Mouse (Mus musculus) right cerebral cortex, postnatal 36 days (tissue): ENCODE data around the gene Prdm16.
A peak's percentile ranks its signal among the peaks of the same experiment; 100 is the strongest.

ENCODE experiments used
- DNase-seq, 2 experiments: peaks; one replicate each; pipeline ENCODE4 v3.0.0; 2022; ENCODE audit warnings: low spot score in 2 of 2, mixed read lengths in 1 of 2

The Prdm16 gene

DNA sequence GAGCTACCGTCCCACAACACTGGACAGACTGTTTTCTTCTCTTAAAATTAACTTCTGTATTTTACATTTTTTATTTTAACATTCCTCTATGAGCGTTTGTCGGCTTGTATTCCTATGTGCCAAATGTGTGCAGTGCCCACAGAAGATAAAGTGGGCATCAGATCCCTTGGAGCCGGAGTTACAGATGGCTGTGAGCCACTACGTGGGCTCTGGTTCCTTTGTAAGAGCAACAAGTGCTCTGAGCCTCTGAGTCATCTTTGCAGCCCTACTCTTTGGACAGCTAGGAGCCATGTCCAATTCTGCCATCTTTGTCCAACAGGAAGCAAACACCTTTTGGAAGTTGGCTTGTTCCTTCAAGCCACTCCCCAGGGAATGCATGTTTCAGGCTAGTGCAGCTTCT is 78.6 kb downstream of the Prdm16 start:
- peak in 1 of 2 experiments; percentile 64 for DNase-seq

DNA sequence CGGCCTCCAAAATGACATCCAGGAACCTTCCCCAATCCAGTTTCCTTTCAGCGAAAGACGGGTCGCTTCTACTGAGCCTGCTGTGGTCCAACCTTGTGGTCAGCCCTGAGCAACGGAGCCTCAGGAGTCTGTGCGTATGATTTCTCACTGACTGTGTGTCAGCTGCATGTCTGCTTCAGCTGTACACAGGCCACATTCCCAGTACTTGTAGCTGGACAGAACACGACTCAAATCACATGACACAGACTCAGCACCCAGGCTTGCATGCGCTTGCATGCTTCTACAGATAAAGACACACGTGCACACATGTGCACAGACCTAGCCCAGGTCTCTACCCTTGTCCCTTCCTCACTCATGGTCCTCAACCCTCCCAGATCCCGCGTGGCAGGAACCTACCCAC is 79.5 kb downstream of the Prdm16 start:
- DNase-seq = no peak

DNA sequence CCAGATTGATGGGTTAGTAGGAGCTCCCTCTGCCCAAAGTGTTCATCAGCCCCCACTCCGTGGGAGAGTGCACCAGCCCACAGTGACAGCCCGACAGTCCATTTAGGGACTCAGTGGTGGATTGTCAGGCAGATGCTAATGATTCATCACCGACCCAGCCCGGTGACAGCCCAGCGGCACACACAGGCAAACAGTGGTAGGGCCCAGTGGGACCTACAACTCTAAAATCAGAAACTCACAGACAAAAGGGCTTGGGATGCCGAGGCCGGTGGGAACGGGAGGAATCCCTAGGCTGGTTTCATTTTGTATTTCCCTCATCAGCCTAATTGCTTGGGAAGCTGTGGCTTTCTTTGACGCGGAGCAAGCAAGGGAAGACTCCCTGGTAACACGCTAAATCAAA is 80.3 kb downstream of the Prdm16 start:
- DNase-seq = no peak

DNA sequence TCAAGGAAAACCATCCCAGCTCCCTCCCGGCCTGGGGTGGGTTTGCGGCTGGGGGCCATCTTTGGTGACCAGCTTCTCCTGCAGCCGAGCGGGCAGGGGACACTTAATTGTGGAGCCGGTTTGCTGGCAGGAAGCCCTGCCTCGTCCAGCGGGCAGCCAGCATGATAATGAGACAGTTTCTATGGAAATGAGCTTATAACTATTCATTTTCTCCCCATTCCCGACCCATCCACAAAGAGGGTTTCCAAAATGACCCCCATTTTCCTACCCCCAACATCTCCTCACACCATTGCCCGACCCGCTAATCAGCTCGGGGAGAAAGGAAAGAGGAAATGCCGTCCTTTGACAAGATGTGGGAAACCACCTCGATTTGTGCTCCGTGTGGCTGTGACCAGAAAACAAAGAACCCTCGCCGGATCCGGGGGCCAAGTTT is 86.7 kb downstream of the Prdm16 start:
- peak; percentile 34 to 40 for DNase-seq

DNA sequence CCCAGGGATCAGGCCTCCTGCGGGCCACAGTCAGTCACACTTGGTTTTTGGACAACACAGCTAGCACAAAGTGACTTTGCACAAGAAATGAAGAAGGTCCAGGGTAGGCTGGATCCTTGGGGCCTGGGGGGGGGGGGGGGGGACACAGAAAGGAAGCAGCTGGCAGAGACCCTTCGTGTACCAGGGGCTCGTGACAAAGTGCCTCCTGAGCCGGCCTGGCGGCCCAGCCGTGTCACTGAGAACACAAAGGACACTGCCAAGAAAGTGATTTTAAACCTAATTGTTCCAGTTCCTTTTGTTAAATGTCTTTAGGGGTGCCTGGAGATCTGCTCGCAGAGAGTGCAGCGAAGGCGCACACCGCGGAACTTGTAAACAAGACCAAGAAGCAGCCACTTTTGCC is 87.2 kb downstream of the Prdm16 start:
- DNase-seq = no peak

DNA sequence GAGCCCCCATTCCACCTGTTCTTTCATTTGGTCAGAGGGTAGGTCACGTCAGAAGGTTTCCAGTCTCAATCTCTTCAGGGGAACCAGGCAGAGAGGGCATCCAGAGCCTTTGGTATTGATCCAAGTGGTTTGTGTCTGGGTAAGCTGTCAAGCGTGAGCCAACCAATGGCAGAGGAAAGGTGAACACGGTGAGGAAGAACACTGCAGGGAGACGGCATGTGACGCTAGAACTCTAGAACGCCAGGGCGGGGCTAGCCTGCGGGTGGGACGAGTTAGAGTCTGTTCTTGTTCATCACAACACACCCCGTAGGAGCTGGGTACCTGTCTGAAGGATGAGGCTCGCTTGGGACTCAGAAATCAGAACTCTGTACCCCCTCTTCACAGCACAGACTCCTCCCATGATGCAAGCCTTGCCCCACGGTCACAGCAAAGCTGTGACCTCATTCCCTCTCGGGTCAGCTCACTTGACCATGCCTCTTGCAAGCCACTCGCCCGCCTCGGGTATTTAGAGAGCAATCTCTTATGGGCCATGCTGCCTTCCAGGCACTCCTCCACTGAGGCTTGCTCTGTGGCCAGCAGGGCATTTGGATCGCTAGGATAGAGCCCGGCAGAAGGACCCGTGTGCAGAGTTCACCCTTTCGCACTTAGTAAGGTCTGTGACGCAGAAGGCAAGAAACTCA is 89.4 kb downstream of the Prdm16 start:
- no peak for DNase-seq

DNA sequence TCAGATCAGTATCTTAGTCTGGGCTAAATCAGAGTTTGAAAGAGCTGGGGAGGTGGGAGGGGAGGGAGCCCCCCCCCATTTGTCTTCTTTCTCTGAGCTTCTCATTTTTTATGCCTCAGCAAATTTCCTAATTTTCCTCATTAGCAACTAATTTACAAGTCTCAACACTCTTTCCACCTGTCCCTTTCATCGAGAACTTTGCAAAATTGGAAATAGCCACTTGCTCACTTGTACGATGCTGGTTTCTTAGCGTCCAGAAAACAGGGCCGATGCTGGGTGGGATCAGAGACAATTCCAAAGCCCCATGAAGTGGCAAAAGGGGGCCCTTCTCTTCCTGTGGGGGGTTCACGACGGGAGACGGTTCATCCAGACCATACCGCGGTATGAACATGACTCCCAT is 91.4 kb downstream of the Prdm16 start:
- no peak for DNase-seq

DNA sequence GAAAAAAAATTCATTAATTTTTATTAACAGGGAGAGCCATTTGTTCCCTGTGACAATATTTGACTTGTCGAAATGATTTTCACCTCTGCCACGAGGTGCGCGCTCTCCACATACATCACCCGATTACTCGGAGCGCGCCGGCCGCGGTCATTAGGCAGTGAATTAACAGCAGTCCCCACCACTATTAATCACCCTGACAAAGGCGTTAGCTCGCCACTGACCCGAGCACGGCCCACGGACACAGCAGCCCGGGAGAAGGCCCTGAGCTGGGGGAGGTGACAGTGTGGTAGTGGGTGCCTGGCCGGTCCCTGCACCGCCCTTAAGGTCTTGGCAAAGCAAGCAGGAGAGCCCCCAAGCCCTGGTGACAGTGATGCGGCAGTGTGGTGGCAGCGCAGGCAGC is 92.8 kb downstream of the Prdm16 start:
- no peak for DNase-seq

DNA sequence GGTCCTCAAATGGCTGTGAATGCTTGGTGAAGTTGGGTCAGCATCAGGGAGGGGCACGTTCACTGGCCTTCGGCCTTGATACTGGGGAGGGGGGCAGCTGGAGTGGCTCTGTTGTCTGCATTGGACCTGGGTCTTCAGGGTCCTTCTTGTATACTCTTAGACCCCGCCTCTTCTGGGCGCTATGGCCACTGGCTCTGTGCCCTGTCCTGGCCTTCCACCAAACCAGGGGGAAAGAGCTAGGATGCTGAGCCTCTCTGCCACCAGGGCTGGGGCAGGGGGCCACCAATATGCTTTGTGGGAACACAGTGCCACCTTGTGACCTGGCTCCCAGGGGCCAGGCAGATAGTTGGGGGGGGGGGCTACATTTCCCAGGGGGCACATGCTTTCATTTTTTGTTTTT is 93.5 kb downstream of the Prdm16 start:
- DNase-seq = no peak

DNA sequence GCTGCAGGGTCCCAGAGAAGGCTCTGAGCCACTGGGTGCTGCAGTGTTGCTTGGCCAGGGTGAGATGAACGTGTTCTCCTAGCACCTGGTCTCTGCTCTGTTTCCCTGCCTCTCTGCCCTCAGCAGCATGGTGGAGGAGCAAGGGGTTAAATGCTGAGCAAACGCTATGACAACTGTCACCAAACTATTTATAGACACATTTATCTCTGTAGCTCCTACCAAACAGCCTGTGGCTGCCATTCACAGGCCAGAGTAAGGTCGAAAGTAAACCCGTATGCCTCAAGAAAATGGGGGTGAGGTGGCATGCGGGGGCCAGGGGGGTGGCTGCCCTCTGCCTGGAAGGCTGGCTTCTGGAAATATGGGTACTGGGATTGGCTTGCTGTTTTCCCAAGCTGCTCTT is 94.1 kb downstream of the Prdm16 start:
- no peak for DNase-seq

DNA sequence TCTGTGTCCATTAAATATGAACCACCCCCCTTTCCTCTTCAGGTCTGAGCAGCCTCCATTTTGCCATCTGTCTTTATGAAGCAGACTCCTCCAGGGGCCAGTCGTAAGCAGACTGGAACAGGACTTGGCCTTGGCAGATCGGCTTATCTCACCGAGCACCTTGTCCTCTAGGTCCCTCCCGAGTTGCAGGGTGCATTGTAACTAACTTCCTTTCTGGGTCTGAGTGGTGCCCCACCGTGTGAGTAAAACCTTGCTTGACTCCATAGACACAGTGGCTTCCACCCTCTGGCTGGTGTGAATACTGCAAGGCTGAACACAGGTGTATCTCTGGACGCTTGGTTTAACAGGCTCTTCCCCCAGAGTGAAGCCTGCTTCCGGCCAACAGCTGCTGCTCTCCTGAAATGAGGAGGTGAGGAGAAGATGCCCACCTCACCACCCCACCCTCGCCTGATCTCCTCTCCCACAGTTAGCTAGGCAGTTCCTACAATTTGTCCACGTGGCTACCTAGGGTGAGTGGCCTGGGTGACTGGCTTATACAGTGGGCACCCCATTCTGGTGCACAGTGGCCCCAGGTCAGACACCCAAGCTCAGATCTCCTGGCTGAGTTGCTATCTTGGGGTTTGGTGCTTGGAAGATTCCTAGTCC is 94.9 kb downstream of the Prdm16 start:
- DNase-seq = no peak

DNA sequence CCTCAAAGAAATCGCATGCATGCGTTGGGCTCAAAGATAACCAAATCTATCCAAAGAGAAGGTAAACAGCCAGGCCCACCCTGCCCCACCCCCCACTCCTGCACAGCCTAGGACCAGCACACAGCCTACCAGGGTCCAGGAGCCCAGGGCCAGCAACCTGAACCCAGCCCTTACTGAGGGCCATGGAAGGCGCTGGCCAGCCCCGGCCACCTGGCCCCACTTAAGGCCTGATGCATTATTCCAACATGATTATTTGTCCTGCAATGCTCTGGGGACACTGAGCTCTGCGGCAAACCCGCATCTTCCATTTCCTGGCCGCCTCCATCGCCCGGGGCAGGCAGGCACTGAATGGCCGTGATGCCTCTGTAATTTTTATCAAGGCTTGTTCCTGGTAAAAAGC is 96.0 kb downstream of the Prdm16 start:
- no peak for DNase-seq

DNA sequence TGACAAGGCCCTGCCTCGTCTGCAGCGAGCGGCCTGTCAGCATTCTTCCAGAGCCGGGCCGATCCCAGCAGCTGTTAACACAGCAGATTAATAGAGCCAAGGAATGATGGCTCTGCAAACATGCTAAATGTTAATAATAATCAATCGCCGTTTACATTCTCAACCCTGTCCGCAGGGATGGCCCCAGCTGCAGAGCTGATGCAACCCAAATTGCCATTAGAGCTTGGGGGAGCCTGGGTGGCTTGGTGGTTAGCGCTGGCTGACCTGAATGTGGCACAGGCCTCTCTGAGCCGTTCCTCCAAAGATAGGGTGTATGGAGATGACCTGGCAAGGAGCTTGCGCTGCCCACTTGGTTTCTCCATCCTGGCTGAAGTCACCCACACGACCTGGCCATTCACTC is 97.0 kb downstream of the Prdm16 start:
- DNase-seq = no peak

DNA sequence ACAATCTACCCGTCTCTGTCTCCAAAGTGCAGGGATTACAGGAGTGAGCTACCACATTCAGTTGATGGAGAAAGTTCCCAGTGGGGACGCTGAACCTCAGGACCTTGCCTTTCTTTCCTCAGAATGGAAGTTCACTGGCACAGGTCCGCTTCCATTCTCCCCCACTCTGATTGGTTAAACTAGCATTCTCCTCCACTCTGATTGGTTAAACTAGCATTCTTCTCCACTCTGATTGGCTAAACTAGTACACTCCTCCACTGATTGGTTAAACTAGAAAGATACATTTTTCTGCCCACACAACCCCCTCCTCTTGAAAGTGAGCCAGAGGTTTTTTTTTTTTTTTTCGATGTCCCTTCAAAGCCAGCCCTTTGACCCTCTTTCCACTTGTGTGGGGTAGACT is 97.9 kb downstream of the Prdm16 start:
- DNase-seq = no peak

DNA sequence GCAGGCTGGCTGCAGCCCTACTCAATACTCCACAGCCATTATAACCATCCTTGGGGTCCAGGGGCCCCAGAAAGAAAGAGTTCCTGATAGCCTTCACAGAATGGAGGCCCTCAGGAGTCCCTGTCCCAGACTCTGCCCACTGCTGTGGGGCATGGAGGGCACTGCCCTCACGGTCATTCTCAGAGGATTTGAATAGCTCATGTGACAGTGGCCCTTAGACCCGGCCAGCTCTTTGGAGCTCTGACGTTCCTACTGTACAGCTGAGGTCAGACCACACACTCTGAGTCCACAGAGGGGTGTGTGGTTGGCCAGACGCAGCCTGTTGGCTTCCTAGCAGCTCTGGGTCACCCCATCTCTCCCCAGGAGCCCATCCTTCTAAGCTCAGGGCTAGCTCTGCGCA is 100.6 kb downstream of the Prdm16 start:
- DNase-seq = no peak

DNA sequence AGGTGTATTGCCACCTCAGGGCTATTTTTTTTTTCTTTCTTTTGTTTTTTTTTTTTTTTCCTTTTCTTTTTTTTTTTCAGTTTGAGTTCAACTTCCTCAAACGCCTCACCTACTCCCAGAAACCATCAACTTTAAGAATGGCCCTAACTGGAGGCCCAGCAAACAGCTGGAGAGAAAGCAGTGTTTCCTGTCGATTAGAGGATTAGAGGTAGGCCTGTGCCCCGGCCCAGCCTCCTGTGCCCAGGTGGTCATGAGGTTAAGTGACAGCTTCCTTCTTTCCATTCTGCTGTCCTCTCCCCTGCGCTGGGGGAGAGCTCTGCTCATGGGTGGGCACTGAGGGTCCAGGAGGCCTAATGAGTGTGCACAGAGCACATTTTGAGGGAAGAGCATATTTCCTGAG is 105.3 kb downstream of the Prdm16 start:
- no peak for DNase-seq

DNA sequence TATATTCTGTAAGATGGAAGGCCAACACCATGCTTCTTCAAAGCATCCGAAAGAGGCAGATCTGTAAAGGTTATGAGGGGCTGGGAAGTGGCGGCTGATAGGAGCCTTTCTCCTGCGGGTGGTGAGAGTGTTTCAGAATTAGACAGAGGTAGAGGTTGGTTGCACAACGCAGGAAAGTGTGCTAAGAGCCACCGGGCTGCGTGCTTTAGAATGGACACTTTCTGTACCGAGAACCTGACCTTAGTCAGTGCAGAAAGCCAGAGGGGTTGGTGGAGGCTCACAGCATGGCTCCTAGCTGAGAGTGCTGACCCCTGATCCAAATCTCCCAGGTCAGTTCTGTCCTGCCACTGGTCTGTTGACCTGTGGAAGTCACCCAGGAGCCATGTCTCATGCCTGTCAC is 106.3 kb downstream of the Prdm16 start:
- no peak for DNase-seq

DNA sequence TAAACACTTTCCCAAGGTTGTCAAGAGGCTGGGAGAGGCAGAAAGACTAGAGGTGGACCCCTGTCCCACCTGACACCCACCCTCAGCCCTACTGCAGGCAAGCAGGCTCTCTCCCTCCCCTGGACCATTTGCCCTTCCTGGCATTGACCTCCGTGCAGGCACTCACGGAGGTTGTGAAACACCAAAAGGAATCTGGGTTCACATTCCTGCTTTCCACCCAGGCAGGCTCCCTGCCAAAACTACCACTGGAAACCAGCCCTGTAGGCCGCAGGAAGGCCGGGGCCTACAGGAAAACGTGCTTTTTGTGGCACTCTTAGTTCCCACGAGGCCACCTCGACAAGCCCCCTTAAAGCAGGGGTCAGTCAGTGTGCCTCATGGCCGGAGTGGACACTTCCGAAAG is 109.2 kb downstream of the Prdm16 start:
- DNase-seq = no peak

DNA sequence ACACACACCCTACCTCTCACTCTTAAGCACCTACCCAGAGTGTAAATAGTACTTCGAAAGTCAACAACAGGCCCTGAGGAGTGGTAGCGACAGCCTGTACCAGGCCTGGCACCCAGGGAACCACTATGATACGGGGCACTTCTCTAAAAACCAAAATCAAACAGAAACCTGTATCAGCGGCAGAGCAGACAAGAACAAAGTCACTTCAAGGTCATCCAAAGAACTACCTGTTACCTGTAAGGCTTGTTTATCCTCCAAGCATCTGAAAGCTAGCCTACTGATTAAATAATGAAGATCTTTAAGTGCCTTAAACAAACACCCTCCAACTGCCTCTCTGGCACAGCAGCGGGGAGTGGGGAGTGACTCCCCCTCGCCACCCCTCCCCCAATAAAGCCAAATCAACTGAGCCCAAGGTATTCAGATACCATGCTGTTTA is 110.3 kb downstream of the Prdm16 start:
- no peak for DNase-seq

DNA sequence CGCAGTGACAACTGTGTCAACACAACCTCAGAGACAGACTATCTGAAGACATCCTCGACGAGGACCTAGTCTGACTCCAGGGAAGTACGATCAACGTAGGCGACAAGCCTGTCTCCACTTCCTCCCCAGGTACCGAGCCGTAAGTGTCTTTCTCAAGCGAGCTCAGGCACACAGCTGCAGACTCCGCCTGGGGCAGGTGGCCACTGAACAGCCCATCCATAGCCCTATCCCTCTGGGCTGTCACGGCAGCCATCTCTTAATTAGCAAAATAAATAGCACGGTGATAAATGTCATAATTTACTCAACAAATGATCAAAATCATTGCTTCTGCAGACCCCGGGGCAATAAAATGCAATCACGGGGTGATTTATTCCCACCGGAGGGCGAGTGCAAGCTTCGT is 112.8 kb downstream of the Prdm16 start:
- DNase-seq = no peak

DNA sequence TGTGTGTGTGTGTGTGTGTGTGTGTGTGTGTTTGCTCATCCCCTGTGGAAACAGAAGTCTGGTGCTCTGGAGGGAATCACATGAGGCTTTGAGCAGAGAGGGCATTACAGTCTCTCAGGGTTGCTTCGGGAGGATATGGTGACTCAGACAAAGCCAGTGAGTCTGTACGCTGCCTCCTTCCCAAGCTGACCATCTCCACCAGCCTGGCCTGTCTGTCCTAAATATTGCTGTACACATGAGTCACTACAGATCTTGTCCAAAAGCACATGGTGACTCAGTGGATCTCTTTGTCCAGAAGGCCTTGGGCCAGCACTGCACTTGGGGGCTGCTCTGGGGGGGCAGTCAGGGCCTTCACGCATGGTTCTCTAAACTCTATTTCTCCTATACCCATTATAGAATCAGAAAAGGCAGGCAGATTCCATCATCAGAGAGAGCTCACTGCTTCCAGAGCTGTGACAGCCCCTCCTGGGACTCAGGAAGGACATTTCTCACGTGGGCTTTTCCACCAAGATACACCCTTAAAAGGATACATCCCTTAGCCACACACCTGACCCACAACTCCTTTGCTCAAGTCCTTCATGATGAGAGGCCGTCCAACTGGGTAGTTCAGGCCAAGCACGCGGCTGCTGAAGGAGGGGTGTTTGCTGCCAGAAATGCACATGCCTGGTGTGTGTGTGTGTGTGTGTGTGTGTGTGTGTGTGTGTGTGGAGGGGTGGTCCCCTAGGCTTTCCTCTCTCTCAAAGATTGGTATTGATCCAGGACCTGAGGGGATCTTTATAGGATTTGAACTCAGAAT is 114.6 kb downstream of the Prdm16 start:
- DNase-seq = no peak

DNA sequence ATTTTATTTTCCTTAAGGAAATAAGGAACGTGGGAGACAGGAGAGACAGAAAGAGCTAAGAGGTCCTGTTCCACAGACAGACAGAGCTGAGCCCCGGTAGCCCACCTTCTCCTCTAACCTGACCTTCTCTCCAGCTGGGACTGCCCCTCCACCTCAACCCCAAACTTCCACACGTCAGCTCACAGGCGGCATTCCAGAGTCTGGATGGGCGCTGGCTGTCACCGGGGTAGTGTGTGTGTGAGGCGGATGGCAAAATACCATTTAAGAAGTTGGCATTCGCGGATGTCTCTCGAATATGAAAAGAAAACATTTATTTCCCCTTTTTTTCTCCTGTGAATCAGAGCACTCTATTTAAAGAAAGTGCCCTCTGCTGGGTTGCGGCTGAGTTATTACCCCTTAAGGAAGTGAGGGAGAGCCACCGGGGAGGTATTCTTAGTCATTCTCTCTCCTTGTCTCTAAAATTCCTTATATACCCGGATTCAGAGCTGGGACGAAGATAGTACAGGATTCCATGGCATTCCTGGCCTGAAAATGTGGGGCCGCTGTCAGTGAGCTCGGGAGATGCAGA is 117.1 kb downstream of the Prdm16 start:
- DNase-seq = no peak

DNA sequence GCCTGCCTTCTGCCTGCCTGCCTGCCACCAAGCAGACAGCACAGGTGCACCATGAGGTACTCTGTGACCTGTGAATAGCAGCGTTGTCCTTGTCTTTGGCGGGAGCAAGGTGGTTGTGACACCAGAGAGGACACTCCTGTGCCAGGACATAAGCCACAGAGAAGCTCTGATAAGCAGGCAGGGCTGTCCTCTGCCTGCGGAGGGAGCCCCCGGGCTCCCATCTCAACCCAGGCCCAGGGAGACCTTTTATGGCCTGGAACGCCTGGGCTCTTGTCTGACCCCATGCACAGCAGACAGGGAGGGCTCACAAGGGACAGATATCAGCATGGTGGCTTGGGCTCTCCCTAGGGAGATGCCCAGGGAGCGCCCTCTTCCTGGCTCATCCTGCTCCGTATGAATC is 118.7 kb downstream of the Prdm16 start:
- DNase-seq = no peak
